Mouse (Mus musculus): Measurements from ENCODE around the gene Armh3.

The Armh3 gene

DNA sequence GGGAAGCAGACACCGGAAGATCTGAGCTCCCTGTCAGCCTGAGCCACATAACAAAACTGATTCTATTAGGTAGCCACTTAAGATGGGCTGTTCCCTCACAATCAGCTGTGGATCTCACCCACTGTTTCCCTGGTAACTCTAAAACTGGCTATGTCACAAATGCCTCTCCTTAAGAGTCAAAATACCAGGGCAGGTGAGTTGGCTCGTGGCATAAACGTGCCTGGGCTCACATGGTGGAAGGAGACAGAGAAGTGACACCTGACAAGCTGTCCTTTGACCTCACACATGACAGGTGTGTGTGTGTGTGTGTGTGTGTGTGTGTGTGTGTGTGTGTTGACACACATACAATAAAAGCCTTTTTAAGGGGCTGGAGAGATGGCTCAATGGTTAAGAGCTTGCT is 210.8 kb downstream of the Armh3 start:
- DNase-seq (ENCODE audit: low spot score): no peak

DNA sequence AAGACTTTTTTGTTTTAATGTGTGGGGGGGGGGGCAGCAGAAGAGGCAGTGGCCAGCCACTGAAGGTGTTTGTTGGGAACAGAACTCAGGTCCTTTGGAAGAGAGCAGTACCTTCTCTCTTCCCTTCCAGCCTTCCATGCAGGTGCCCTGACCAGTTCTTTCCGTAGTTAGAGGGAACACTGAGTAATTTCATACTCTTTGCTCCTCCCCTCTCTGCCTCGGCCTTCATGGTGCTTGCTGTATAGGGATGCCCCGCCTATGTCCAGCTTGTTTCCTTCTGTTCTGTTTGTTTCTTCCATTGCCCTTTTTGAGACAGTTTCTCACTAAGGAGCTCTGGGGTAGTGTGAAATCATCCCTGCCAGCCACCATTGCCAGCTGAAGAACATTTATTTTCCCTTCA is 212.8 kb downstream of the Armh3 start:
- DNase-seq (ENCODE audit: low spot score): no peak

DNA sequence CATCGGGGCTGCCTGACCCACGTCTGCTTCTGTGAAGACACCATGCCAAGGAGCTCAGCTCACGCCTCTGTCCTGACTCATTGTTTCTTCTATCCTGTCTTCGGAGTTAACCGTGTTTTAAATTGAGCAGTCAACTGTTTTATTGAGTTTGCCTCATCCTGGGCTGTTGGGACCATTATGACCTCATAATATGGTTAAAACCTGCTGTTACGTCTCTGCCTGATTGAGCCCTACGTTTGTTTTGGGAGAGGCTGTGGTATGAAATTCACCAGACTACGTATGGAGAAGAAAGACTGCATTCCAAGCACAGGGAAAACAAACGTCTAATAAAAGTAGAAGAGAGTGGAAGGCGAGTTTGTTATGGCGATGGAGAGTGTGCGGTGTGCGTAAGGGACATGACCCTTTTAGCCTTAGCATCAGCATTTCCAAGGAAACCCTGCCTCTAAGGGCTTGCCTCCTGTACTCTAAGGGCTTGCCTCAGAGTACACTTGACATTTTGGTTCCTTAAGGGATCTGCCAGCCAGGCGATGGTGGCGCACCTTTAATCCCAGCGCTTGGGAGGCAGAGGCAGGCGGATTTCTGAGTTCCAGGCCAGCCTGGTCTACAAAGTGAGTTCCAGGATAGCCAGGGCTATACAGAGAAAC is 214.2 kb downstream of the Armh3 start:
- no peak for DNase-seq (ENCODE audit: low spot score)

DNA sequence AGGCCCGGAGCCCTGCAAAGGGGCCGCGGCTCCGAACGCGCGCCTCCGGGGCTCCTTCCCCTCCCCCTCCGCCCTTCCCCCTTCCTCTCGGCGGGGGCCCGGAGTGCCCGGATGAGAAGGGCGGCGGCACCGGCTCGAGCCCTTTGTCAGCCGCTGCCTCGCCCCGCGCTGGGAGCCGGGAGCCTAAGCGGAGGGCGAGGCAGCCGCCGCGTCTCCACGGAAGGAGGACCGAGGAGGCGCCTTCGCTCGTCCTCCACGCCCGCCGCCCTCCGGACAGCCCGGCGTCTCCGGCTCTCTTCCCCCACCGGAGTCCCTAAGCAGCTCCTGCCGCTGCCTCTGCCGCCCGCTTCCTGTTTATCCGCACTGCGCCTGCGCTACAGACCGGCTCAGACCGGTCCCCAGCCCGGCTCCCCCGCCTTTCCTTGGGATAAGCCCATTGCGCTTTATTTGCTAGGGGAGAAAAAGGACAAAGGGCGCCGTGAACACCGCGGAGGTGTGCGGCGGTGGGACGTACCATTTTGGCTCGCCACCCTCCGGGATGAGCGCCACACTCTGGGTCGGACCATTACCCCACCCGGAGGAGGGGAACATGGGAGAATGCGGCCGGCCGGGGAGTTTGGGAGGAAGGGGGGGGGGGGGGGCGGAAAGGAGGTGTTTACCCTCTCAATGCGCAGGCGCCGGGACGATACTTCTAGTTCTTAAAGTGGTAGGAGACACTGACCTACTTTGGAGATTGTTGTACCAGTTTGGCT is 214.9 kb downstream of the Armh3 start, which contains the start of gene Mgea5:
Mgea5 (minus strand) TSS at position 657 of the 752 bp plus-strand sequence.
- DNase-seq (ENCODE audit: low spot score): peak; percentile 98

DNA sequence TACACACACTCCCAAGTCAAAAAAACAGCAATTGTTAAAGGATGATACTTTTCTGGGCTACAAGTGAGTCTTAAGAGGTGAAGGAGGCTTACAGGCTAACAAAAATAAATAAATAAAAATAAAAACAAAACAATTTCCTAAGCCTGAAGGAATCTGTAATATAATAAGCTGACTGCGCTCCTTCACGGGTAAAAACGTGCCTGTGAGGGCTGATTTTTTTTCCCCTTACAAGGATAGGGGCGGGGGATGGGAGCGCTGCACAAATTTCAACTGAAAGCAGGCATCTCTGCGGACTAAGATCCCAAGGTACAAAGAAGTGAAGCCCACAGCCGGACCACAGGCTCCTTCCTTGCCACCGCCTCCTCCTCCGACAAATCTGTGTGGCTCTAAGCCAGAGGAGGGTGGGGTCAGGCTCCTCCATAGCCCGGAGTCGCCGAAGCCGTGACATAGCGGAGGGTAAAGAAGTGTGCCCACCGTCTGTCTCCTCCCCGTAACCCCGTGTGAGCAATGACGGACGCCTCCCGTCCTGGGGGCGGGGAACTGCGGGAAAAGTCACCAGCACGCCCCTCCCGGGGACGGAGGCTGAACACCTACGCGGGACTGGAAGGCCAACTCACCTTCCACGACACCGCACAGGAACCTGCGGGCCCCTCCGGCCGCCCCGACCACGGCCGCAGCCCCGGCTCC is 215.8 kb downstream of the Armh3 start:
- peak; percentile 39 for DNase-seq (ENCODE audit: low spot score)

DNA sequence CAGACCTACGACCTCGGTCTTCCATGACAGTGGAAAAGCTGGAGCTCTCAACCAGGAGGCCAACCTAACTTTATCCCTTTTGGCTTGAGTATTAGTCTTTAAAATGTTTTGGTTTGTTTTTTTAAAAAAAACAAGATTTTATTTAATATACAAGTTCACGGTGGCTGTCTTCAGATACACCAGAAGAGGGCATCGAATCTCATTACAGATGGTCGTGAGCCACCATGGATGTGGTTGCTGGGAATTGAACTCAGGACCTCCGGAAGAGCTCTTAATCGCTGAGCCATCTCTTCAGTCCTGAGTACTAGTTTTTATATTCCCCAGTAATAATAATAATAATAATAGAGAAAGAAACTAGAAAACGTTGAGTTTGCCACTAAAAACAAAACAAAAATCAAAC is 216.6 kb downstream of the Armh3 start:
- no peak for DNase-seq (ENCODE audit: low spot score)

DNA sequence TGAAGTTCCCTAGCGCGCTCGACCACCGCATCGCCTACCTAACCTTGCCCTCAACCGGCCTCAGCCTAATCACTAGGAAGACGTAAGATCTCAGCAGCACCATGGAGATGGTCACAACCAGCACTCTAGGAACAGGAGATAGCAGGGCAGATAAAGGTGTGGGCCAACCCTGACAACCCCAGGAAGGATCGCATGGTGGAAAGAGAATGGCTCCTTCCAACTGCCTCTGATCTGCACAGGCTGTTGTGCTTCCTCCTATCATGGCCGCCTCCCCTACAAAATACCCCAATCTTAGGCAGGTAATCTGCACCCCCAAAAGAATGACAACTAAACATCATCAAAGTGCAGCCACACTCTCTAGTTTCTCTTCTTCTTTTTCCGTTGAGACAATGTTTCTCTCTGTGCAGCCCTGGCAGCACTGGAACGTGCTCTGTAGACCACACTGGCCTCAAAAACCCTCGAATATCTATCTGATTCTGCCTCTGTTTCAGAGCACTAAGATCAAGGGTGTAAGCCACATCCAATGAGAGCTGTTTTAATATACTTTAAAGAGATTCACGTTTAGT is 217.9 kb downstream of the Armh3 start:
- no peak for DNase-seq (ENCODE audit: low spot score)

DNA sequence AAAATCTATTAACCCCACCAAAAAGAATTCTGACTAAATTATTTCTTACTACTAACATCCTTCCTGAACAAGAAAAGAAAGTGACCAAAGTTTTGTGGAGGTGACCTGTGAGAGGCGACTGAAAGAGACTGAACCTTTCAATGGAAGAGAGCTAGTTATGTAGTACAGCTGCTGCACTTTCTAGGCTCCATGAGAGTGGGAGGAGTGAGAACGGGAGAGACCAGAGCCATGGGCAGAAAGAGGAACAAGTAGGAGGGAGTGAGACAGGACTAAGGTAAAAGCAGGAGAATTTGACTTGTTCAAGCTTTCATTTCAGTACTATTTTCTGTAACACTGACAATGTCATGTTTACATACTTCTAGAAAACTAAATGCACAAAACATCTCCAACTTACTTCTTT is 222.8 kb downstream of the Armh3 start:
- DNase-seq (ENCODE audit: low spot score): no peak

DNA sequence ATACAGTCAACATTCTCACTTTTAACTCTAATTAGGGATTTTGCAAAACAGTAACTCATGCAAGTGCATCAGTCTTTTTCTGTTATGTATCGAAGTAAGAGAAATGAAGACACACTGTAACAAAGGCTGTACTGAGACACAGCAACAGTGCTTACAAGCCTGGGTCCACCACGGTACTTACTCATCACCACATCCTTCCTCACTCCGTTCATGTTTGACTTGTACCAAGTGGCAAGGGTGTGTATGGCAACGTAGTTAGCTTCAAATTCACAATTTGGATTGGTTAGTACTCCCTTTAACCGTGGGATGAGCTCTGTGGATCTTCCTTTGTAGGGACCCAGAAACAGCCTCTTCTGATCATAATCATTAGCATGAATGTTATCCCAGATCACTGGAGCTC is 226.8 kb downstream of the Armh3 start:
- no peak for DNase-seq (ENCODE audit: low spot score)

All from left cerebral cortex, adult 11 months (tissue).